Mouse (Mus musculus) C2C12 (cell line): ENCODE measurements around the gene Sirt2. TPM values are rescaled to one million over a fixed set of nuclear protein-coding genes. Genes with fewer than 3 reads are reported as not detected.
A peak's percentile ranks its signal among the peaks of the same experiment; 100 is the strongest.

Experiments used
- H3K27me3 ChIP-seq: one replicate; pipeline ENCODE4 v1.6.1; 2011; ENCODE audit not compliant: control insufficient read depth, insufficient read depth, insufficient read length
- H3K36me3 ChIP-seq: one replicate; pipeline ENCODE4 v1.6.1; 2011; ENCODE audit not compliant: control insufficient read depth, insufficient read depth
- H3K4me3 ChIP-seq: one replicate; pipeline ENCODE4 v1.5.1; 2011; ENCODE audit warnings: mild to moderate bottlenecking, control low read depth; ENCODE audit not compliant: poor library complexity, insufficient read depth, severe bottlenecking
- H3K79me2 ChIP-seq: one replicate; pipeline ENCODE4 v1.6.1; 2011; ENCODE audit not compliant: control insufficient read depth, insufficient read depth
- H3K79me3 ChIP-seq: one replicate; pipeline ENCODE4 v1.6.1; 2011; ENCODE audit warnings: low read depth, control low read depth
- H3ac ChIP-seq: one replicate; pipeline ENCODE3; 2011; ENCODE audit warnings: low read depth; ENCODE audit not compliant: control insufficient read depth, insufficient read length
- CEBPB ChIP-seq: IDR thresholded peaks from one replicate; pipeline ENCODE4 v1.6.1; 2011; ENCODE audit warnings: low read depth, mild to moderate bottlenecking, control low read depth, moderate library complexity
- CTCF ChIP-seq: IDR thresholded peaks from one replicate; pipeline ENCODE4 v1.5.1; 2011; ENCODE audit not compliant: control insufficient read depth, insufficient read depth, insufficient read length
- FOSL1 ChIP-seq: IDR thresholded peaks from one replicate; pipeline ENCODE4 v1.8.0; 2011; ENCODE audit warnings: mild to moderate bottlenecking, low read length; ENCODE audit not compliant: poor library complexity, insufficient read depth, severe bottlenecking
- MAX ChIP-seq: IDR thresholded peaks from one replicate; pipeline ENCODE4 v1.6.1; 2011; ENCODE audit warnings: mild to moderate bottlenecking, control low read depth
- MYOD1 ChIP-seq: IDR thresholded peaks from one replicate; pipeline ENCODE4 v1.6.1; 2011; ENCODE audit warnings: low read depth; ENCODE audit not compliant: control insufficient read depth, insufficient read length
- MYOG ChIP-seq: IDR thresholded peaks from one replicate; pipeline ENCODE4 v1.6.1; 2011; ENCODE audit not compliant: control insufficient read depth, insufficient read length; ENCODE audit errors: extremely low read depth
- USF1 ChIP-seq: IDR thresholded peaks from one replicate; pipeline ENCODE4 v1.6.1; 2011; ENCODE audit warnings: low read depth, mild to moderate bottlenecking, control low read depth, moderate library complexity
- long read RNA-seq, 2 experiments: library from polyadenylated mRNA; unstranded; transcript quantifications; one replicate each; pipeline ENCODE4 v2.0.0; 2019 to 2020
- polyA plus RNA-seq: library from polyadenylated mRNA; unstranded; fragments of >200 nt; fragmentation: generic; extraction: Trizol; gene quantifications from one replicate; pipeline ENCODE4 v1.2.1, GENCODE M21; 2012; ENCODE audit warnings: missing spikeins

Gene Sirt2
- 48.9 TPM for polyA plus RNA-seq
- long read RNA-seq, experiment 1, transcript Sirt2-201 (16 exons, 1,843 nt), result minor isoform, 8 of 71 reads
- long read RNA-seq, experiment 1, transcript Sirt2-202 (15 exons, 1,828 nt), result major isoform, 47 of 71 reads
- long read RNA-seq, experiment 1, partial matches to known transcripts, result 3 of 71 reads
- long read RNA-seq, experiment 1, other reads (novel, unspliced or antisense), result 9 of 71 reads
- long read RNA-seq, experiment 2, transcript Sirt2-201 (16 exons, 1,843 nt), result minor isoform, 44 of 218 reads
- long read RNA-seq, experiment 2, transcript Sirt2-202 (15 exons, 1,828 nt), result major isoform, 147 of 218 reads
- long read RNA-seq, experiment 2, transcript Sirt2-209 (13 exons, 1,585 nt), result minor isoform, 7 of 218 reads
- long read RNA-seq, experiment 2, partial matches to known transcripts, result 1 of 218 reads
- long read RNA-seq, experiment 2, other reads (novel, unspliced or antisense), result 19 of 218 reads

DNA sequence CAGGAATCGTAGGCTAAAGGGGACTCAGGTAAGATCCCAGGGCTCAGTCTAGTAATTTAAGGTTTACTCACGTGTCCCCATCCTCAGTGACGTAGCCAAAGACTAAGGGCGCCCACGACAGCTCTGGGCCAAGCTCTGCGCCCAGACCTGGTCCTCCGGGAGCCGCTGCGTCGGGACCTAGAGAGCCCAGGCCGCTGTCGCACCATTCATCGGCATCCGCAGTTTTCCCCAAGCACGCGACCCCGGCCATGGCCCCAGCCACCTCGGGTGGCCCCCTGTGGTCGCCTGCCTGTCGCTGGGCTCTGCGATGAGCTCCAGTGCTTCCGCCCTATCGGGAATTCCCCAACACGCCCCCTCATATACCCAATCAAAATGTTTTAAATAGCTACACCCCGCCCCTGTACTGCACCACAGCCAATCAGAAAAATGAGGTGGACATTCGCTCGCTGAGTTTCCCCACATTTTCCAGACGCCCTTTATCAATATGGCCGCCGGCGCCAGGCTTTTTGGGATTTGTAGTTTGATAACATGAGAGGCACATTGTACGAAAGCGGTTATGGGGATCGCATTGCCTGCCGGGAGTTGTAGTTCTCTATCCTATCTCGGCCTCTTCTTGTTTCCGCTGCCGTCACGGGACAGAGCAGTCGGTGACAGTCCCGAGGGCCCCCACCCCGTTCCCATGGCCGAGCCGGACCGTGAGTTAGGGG is at the start of gene Sirt2:
TSS of gene Sirt2 (plus strand) at position 563 of the 707 bp plus-strand sequence.
- peaks cover 34% of the 10 kb centered on the region for H3K79me2 ChIP-seq
- TF ChIP-seq FOSL1, result no peak
- peak; percentile 79 for TF ChIP-seq USF1
- peak; percentile 48 for TF ChIP-seq MAX
- H3K36me3 ChIP-seq, result no peaks in the 10 kb centered on the region
- peak within 1 kb of the TSS; percentile 66 for H3K4me3 ChIP-seq
- peak within 1 kb of the TSS; percentile 63 for H3ac ChIP-seq
- H3K79me3 ChIP-seq, result peaks cover 4% of the 10 kb centered on the region
- H3K27me3 ChIP-seq, result no peaks in the 10 kb centered on the region

DNA sequence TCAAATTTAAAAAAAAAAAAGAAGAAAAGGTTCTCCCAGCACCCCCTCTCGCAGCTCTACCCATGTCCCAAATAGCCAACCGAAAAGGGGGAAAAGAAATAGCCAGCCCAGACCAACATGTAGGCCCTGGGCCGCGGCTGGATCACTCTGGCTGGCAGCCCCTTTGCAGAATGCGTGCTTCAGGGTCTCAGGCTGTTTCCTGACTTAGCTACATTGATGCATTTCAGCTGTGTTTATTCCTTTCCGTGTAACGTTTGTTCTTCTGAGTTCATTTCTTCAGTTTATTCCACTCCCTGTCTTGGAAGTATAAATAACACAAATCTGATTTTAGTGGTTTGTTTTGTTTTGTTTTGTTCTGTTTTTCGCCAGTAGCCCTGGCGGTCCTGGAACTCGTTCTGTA is 48.8 kb upstream of the Sirt2 start:
- no peaks in the 10 kb centered on the region for H3K79me2 ChIP-seq
- no peaks in the 10 kb centered on the region for H3K27me3 ChIP-seq
- peak overlapping the region; percentile 39 for H3K4me3 ChIP-seq
- no peak overlapping the region for H3ac ChIP-seq
- no peaks in the 10 kb centered on the region for H3K36me3 ChIP-seq
- no peaks in the 10 kb centered on the region for H3K79me3 ChIP-seq
- no peak for TF ChIP-seq MYOG
- no peak for TF ChIP-seq USF1

DNA sequence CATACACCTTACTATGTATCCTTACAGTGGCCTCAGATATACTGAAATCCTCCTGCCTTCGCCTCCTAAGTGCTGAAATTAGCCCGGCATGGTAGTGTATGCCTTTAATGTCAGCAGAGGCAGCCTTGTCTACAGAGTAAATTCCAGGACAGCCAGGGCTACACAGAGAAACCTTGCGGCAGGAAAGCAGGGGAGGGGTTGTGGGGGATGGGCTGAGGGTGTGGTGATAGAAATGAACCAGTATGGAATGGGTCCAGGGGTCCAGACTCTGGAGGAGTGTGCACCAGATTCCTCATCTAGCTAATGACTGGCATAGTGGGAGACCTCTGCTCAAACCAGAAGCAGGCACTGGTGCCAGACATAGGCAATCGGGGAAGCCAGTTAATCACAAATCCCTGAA is 47.4 kb upstream of the Sirt2 start:
- H3K79me3 ChIP-seq, result no peaks in the 10 kb centered on the region
- H3K36me3 ChIP-seq, result no peaks in the 10 kb centered on the region
- TF ChIP-seq MYOD1, result no peak
- TF ChIP-seq CEBPB, result no peak
- TF ChIP-seq FOSL1, result no peak
- no peak for TF ChIP-seq CTCF
- TF ChIP-seq MAX, result no peak
- TF ChIP-seq USF1, result no peak
- TF ChIP-seq MYOG, result no peak
- H3K4me3 ChIP-seq, result no peak overlapping the region
- no peaks in the 10 kb centered on the region for H3K27me3 ChIP-seq
- no peaks in the 10 kb centered on the region for H3K79me2 ChIP-seq
- no peak overlapping the region for H3ac ChIP-seq

DNA sequence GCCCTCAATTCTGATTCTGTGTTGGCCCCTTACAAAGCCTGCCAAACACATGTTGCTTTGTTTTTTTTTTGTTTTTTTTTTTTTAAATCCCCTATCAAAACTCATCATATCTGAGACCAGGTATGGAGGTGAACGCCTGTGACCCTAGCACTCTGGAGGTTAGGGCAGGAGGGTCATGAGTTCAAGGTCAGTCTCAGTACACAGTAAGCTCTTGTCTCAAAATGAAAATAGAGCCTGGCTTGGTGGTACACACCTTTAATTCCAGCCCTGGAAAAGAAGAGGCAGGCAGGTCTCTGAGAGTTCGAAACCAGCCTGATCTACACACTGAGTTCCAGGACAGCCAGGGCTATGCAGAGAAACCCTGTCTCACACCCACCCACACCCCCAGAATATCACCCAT is 46.9 kb upstream of the Sirt2 start:
- H3K4me3 ChIP-seq, result no peak overlapping the region
- TF ChIP-seq MYOG (no peak), FOSL1 (no peak), MAX (no peak), USF1 (no peak), CTCF (no peak), MYOD1 (no peak), CEBPB (no peak)
- no peaks in the 10 kb centered on the region for H3K36me3 ChIP-seq
- no peaks in the 10 kb centered on the region for H3K79me2 ChIP-seq
- no peaks in the 10 kb centered on the region for H3K27me3 ChIP-seq
- H3ac ChIP-seq, result no peak overlapping the region
- H3K79me3 ChIP-seq, result no peaks in the 10 kb centered on the region

DNA sequence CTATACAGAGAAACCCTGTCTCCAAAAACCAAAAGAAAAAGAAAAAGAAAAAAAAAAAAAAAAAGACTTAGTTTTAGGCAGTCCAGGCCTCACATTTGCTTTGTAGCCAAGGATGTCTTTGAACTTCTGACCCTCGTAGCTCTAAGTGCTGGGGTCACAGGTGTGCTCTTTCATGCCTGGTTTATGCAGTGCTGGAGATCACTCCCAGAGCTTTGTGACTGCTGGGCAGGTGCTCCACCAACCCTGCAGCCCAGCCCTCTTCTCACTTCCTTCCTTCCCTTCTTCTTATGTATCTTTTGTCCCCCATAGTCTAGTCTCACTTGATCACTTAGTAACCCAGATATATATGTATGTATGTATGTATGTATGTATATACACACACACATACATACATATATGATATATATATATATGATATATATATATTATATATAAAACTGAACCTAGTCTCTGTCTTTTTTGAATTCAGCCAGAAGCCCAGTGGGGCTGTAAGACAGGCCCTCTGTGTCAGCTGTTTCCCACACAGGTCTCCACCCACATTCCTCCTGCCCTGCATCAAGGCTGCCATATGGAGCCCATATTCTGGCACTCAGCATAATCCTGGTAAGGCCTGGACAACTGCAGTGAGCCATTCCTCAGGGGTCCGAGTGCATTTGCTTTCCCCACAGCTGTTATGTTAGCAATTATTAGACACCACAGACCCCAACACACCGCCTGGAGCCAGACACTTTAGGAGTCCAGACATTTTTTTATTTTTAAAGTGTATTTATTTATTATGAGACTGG is 45.6 kb upstream of the Sirt2 start:
- Histone ChIP-seq H3K27me3 (no peaks in the 10 kb centered on the region), H3K79me3 (no peaks in the 10 kb centered on the region), H3K36me3 (peaks cover 1% of the 10 kb centered on the region), H3K4me3 (no peak overlapping the region), H3ac (no peak overlapping the region), H3K79me2 (no peaks in the 10 kb centered on the region)
- TF ChIP-seq MAX (no peak), MYOG (no peak), USF1 (no peak), CEBPB (no peak), MYOD1 (peak; percentile 33)
